Mouse (Mus musculus) gastrocnemius, adult 18-20 months (tissue): Measurements from ENCODE around the gene Scfd2. TPM values are rescaled to one million over a fixed set of nuclear protein-coding genes. Genes with fewer than 3 reads are reported as not detected.

Experiments used
- DNase-seq: peaks from one replicate; pipeline ENCODE4 v3.0.0; 2021; ENCODE audit warnings: low spot score
- total RNA-seq, 2 experiments: library from RNA; stranded (reverse); gene quantifications; 2 replicates each; pipeline ENCODE4 v1.2.3; 2021

Scfd2 gene
- total RNA-seq, 2 experiments from 2014 or later = 9.4 to 11.2 TPM

GRCm38 (mm10) chr5:74180216-74180615, 351.3 kb downstream of the Scfd2 start:
- DNase-seq = no peak

GRCm38 (mm10) chr5:74175526-74176270, 355.9 kb downstream of the Scfd2 start:
- peak; percentile 43 for DNase-seq

- DNase-seq = no peak
Measured at GRCm38 (mm10) chr5:74173162-74173844, 358.3 kb downstream of the Scfd2 start.

GRCm38 (mm10) chr5:74172208-74172607, 359.4 kb downstream of the Scfd2 start:
- peak; percentile 14 for DNase-seq

- no peak for DNase-seq
Measured at GRCm38 (mm10) chr5:74171768-74172167, 359.8 kb downstream of the Scfd2 start.

- DNase-seq = no peak
Measured at GRCm38 (mm10) chr5:74168085-74168484, 363.5 kb downstream of the Scfd2 start.

GRCm38 (mm10) chr5:74166642-74167041, 364.9 kb downstream of the Scfd2 start:
- no peak for DNase-seq

- no peak for DNase-seq
Measured at GRCm38 (mm10) chr5:74164547-74164946, 367.0 kb downstream of the Scfd2 start.

- DNase-seq = no peak
Measured at GRCm38 (mm10) chr5:74163141-74163540, 368.4 kb downstream of the Scfd2 start.

GRCm38 (mm10) chr5:74162013-74162412, 369.5 kb downstream of the Scfd2 start:
- no peak for DNase-seq

- peak; percentile 14 for DNase-seq
Measured at GRCm38 (mm10) chr5:74161297-74161926, 370.1 kb downstream of the Scfd2 start.

- no peak for DNase-seq
Measured at GRCm38 (mm10) chr5:74160349-74160748, 371.2 kb downstream of the Scfd2 start.

GRCm38 (mm10) chr5:74159906-74160305, 371.7 kb downstream of the Scfd2 start:
- DNase-seq = no peak

GRCm38 (mm10) chr5:74158929-74159632, 372.5 kb downstream of the Scfd2 start:
- DNase-seq = no peak

- no peak for DNase-seq
Measured at GRCm38 (mm10) chr5:74155860-74156351, 375.7 kb downstream of the Scfd2 start.

Other genes starting within 250 kb of the Scfd2 start
- 10 to 100 TPM; 16.6 to 21.3 TPM for gene Fip1l1, start 3.7 kb upstream of the Scfd2 start, total RNA-seq
- 1 to 10 TPM; 2.7 to 4.4 TPM for gene Lnx1, start 171.2 kb upstream of the Scfd2 start, total RNA-seq